Mouse (Mus musculus) midbrain, embryonic 12.5 days (tissue): ENCODE data around the gene Ptrh2. TPM values are rescaled to one million over a fixed set of nuclear protein-coding genes. Genes with fewer than 3 reads are reported as not detected.

Experiments used
- ATAC-seq: fragments of 200-750 bp; cut with Nextera tagmentation; 2 replicates; pipeline ENCODE4 v1.8.0; 2017; ENCODE audit warnings: low read depth, moderate TSS enrichment, moderate library complexity; ENCODE audit not compliant: low FRiP score
- H3K27ac ChIP-seq: fragments of 300-500 bp; sonication (generic); replicated peaks from 2 replicates; pipeline ENCODE4 v1.5.1; 2016; ENCODE audit warnings: mild to moderate bottlenecking
- H3K27me3 ChIP-seq: fragments of 300-500 bp; sonication (generic); 2 replicates; pipeline ENCODE4 v1.6.1; 2016; ENCODE audit warnings: mild to moderate bottlenecking
- H3K36me3 ChIP-seq: fragments of 300-500 bp; sonication (generic); 2 replicates; pipeline ENCODE4 v1.6.1; 2016
- H3K4me1 ChIP-seq: fragments of 300-500 bp; sonication (generic); 2 replicates; pipeline ENCODE4 v1.6.1; 2016
- H3K4me2 ChIP-seq: fragments of 300-500 bp; sonication (generic); replicated peaks from 2 replicates; pipeline ENCODE4 v1.6.1; 2016; ENCODE audit warnings: mild to moderate bottlenecking, moderate library complexity
- H3K4me3 ChIP-seq: fragments of 300-500 bp; sonication (generic); 2 replicates; pipeline ENCODE4 v1.5.1; 2016; ENCODE audit warnings: mild to moderate bottlenecking
- H3K9ac ChIP-seq: fragments of 300-500 bp; sonication (generic); replicated peaks from 2 replicates; pipeline ENCODE4 v1.6.1; 2016; ENCODE audit warnings: mild to moderate bottlenecking, moderate library complexity
- H3K9me3 ChIP-seq: fragments of 300-500 bp; sonication (generic); 2 replicates; pipeline ENCODE4 v1.6.1; 2016; ENCODE audit warnings: mild to moderate bottlenecking
- WGBS: fragments of 180-500 bp; shearing (Covaris S2); methylation state at CpG from one replicate; pipeline ENCODE4 v1.1.7; 2016; 5-methylcytosine and 5-hydroxymethylcytosine counted together
- polyA plus RNA-seq: library from polyadenylated mRNA; unstranded; fragments of >200 nt; fragmentation: Nextera tagmentation; extraction: Ambion mirVana; gene quantifications from 2 replicates; pipeline ENCODE4 v1.2.1, GENCODE M21; 2016

Gene Ptrh2
- 36.8 and 37.7 TPM in 2 replicates for polyA plus RNA-seq

GRCm38 (mm10) chr11:86683395-86684125 lies at the start of gene Ptrh2, which contains the start of gene Vmp1:
TSS of gene Ptrh2 (plus strand) at chr11:86683985.
TSS of gene Vmp1 (minus strand) at chr11:86683836.
- Histone ChIP-seq H3K27me3 (no peaks in the 10 kb centered on the region), H3K9me3 (no peaks in the 10 kb centered on the region), H3K4me3 (peak within 1 kb of the TSS; percentile 90), H3K4me2 (peak within 1 kb of the TSS; percentile 81), H3K9ac (peak within 1 kb of the TSS; percentile 89), H3K36me3 (peaks cover 7% of the 10 kb centered on the region; the same call in 1 of the 2 replicates), H3K27ac (peak within 1 kb of the TSS; percentile 84), H3K4me1 (peaks cover 34% of the 10 kb centered on the region)
- ATAC-seq: peak; percentile 95
- under 1% methylated on average over 56 of the region's 56 CpGs for WGBS

- H3K27ac ChIP-seq: no peak overlapping the region
- H3K36me3 ChIP-seq: peaks cover 14% of the 10 kb centered on the region; the same call in 1 of the 2 replicates
- no peaks in the 10 kb centered on the region for H3K9me3 ChIP-seq
- H3K4me1 ChIP-seq: no peaks in the 10 kb centered on the region
- no peak overlapping the region for H3K4me3 ChIP-seq
- 95% methylated on average over 6 of the region's 6 CpGs for WGBS
- H3K27me3 ChIP-seq: no peaks in the 10 kb centered on the region
- ATAC-seq: no peak
- no peak overlapping the region for H3K4me2 ChIP-seq
- no peak overlapping the region for H3K9ac ChIP-seq
Observed at GRCm38 (mm10) chr11:86634396-86634795, 49.4 kb upstream of the Ptrh2 start.

GRCm38 (mm10) chr11:86637697-86638096 lies 46.1 kb upstream of the Ptrh2 start:
- 85% methylated on average over 2 of the region's 2 CpGs for WGBS

GRCm38 (mm10) chr11:86641714-86642113 lies 42.1 kb upstream of the Ptrh2 start:
- 94% methylated on average over 4 of the region's 4 CpGs for WGBS
- 0 out of 2 replicates have a peak, but pooled peaks cover 3% of the 10 kb centered on the region for H3K4me1 ChIP-seq
- H3K9me3 ChIP-seq: no peaks in the 10 kb centered on the region
- no peak overlapping the region for H3K4me3 ChIP-seq
- H3K36me3 ChIP-seq: peaks cover 11% of the 10 kb centered on the region
- ATAC-seq: no peak
- no peak overlapping the region for H3K4me2 ChIP-seq
- H3K9ac ChIP-seq: no peak overlapping the region
- no peak overlapping the region for H3K27ac ChIP-seq
- no peaks in the 10 kb centered on the region for H3K27me3 ChIP-seq

More at GRCm38 (mm10) chr11:86637697-86638096, 46.1 kb upstream of the Ptrh2 start:
- Histone ChIP-seq H3K4me3 (no peak overlapping the region), H3K4me2 (no peak overlapping the region), H3K9me3 (no peaks in the 10 kb centered on the region), H3K4me1 (no peaks in the 10 kb centered on the region), H3K9ac (no peak overlapping the region), H3K27ac (no peak overlapping the region), H3K27me3 (no peaks in the 10 kb centered on the region), H3K36me3 (peaks cover 12% of the 10 kb centered on the region)
- ATAC-seq: no peak

- Histone ChIP-seq H3K4me2 (no peak overlapping the region), H3K9ac (no peak overlapping the region), H3K4me3 (no peak overlapping the region), H3K4me1 (0 out of 2 replicates have a peak, but pooled peaks cover 5% of the 10 kb centered on the region), H3K9me3 (no peaks in the 10 kb centered on the region), H3K27me3 (no peaks in the 10 kb centered on the region), H3K36me3 (peaks cover 11% of the 10 kb centered on the region), H3K27ac (no peak overlapping the region)
- no peak for ATAC-seq
- WGBS: 97% methylated on average over 4 of the region's 4 CpGs
Observed at GRCm38 (mm10) chr11:86644553-86644952, 39.2 kb upstream of the Ptrh2 start.

GRCm38 (mm10) chr11:86646136-86646834 lies 37.5 kb upstream of the Ptrh2 start:
- Histone ChIP-seq H3K4me3 (no peak overlapping the region), H3K4me1 (0 out of 2 replicates have a peak, but pooled peaks cover 5% of the 10 kb centered on the region), H3K27me3 (no peaks in the 10 kb centered on the region), H3K27ac (no peak overlapping the region), H3K4me2 (no peak overlapping the region), H3K9me3 (no peaks in the 10 kb centered on the region), H3K9ac (no peak overlapping the region), H3K36me3 (peaks cover 11% of the 10 kb centered on the region)
- no peak for ATAC-seq
- 58% methylated on average over 7 of the region's 7 CpGs for WGBS

GRCm38 (mm10) chr11:86646885-86647459 lies 36.8 kb upstream of the Ptrh2 start:
- 0 out of 2 replicates have a peak, but pooled peaks cover 5% of the 10 kb centered on the region for H3K4me1 ChIP-seq
- no peaks in the 10 kb centered on the region for H3K9me3 ChIP-seq
- no peak overlapping the region for H3K27ac ChIP-seq
- no peak overlapping the region for H3K4me2 ChIP-seq
- H3K9ac ChIP-seq: no peak overlapping the region
- ATAC-seq: no peak
- no peak overlapping the region for H3K4me3 ChIP-seq
- no peaks in the 10 kb centered on the region for H3K27me3 ChIP-seq
- 90% methylated on average over 3 of the region's 3 CpGs for WGBS
- peaks cover 11% of the 10 kb centered on the region for H3K36me3 ChIP-seq

- no peak for ATAC-seq
- Histone ChIP-seq H3K27ac (no peak overlapping the region), H3K9ac (no peak overlapping the region), H3K4me2 (no peak overlapping the region), H3K27me3 (no peaks in the 10 kb centered on the region), H3K4me1 (0 out of 2 replicates have a peak, but pooled peaks cover 5% of the 10 kb centered on the region), H3K9me3 (no peaks in the 10 kb centered on the region), H3K36me3 (0 out of 2 replicates have a peak, but pooled peaks cover 7% of the 10 kb centered on the region), H3K4me3 (no peak overlapping the region)
- 81% methylated on average over 15 of the region's 15 CpGs for whole genome bisulfite sequencing
Observed at GRCm38 (mm10) chr11:86647706-86648447, 35.9 kb upstream of the Ptrh2 start.

GRCm38 (mm10) chr11:86649542-86649941 lies 34.2 kb upstream of the Ptrh2 start:
- no peak for ATAC-seq
- Histone ChIP-seq H3K9me3 (no peaks in the 10 kb centered on the region), H3K9ac (no peak overlapping the region), H3K4me2 (no peak overlapping the region), H3K27me3 (no peaks in the 10 kb centered on the region), H3K4me3 (no peak overlapping the region), H3K27ac (no peak overlapping the region), H3K4me1 (0 out of 2 replicates have a peak, but pooled peaks cover 5% of the 10 kb centered on the region), H3K36me3 (0 out of 2 replicates have a peak, but pooled peaks cover 3% of the 10 kb centered on the region)
- 90% methylated on average over 1 of the region's 1 CpGs for WGBS

GRCm38 (mm10) chr11:86650676-86651075 lies 33.1 kb upstream of the Ptrh2 start:
- Histone ChIP-seq H3K4me1 (0 out of 2 replicates have a peak, but pooled peaks cover 5% of the 10 kb centered on the region), H3K9me3 (no peaks in the 10 kb centered on the region), H3K9ac (no peak overlapping the region), H3K27me3 (no peaks in the 10 kb centered on the region), H3K27ac (no peak overlapping the region), H3K4me3 (no peak overlapping the region), H3K36me3 (no peaks in the 10 kb centered on the region), H3K4me2 (no peak overlapping the region)
- ATAC-seq: no peak
- 57% methylated on average over 6 of the region's 6 CpGs for WGBS

GRCm38 (mm10) chr11:86652578-86652979 lies 31.2 kb upstream of the Ptrh2 start:
- 88% methylated on average over 4 of the region's 4 CpGs for WGBS
- Histone ChIP-seq H3K9me3 (no peaks in the 10 kb centered on the region), H3K27me3 (no peaks in the 10 kb centered on the region), H3K4me2 (no peak overlapping the region), H3K9ac (no peak overlapping the region), H3K36me3 (no peaks in the 10 kb centered on the region), H3K4me3 (no peak overlapping the region), H3K4me1 (no peaks in the 10 kb centered on the region), H3K27ac (no peak overlapping the region)
- no peak for ATAC-seq
